Mouse (Mus musculus): ENCODE measurements around the gene Nmnat2.

DNA sequence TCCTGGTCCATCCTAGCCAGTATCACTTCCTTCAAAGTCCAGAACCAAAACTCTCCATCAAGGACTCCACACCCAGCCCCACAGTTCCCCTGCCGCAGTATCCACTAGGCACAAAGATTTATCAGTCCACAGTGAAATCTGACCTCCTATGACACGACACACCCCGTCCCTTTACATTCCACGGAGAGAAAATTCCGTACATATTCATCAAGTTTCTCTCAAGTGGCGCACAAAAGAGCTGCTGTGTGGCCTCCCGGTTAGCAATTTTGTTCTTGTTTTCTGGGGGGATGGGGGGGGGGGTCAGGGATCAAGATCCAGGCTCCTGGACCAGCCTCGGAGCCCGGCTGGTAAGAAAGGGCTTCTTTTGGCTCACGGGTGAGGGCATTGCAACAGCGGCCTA is 143.8 kb downstream of the Nmnat2 start:
- TF ChIP-seq CTCF (IDR thresholded peaks at IDR 0.05; ENCODE audit: low read depth) (no peak), EP300 (optimal IDR thresholded peaks at IDR 0.05) (no peak)

Measured in stomach, postnatal 0 days (tissue).